Mouse (Mus musculus) ES-CJ7 (cell line): ENCODE results near the gene Atp6v0a2.
A peak's percentile ranks its signal among the peaks of the same experiment; 100 is the strongest.
"Not testable (repeated sequence)": the region's sequence is repeated elsewhere in the genome, so short reads cannot be mapped to it uniquely, and the experiment has no call there.

Experiments
- DNase-seq: peaks from one replicate; pipeline ENCODE4 v3.0.0; 2011; ENCODE audit warnings: low read depth, low spot score

The Atp6v0a2 gene

DNA sequence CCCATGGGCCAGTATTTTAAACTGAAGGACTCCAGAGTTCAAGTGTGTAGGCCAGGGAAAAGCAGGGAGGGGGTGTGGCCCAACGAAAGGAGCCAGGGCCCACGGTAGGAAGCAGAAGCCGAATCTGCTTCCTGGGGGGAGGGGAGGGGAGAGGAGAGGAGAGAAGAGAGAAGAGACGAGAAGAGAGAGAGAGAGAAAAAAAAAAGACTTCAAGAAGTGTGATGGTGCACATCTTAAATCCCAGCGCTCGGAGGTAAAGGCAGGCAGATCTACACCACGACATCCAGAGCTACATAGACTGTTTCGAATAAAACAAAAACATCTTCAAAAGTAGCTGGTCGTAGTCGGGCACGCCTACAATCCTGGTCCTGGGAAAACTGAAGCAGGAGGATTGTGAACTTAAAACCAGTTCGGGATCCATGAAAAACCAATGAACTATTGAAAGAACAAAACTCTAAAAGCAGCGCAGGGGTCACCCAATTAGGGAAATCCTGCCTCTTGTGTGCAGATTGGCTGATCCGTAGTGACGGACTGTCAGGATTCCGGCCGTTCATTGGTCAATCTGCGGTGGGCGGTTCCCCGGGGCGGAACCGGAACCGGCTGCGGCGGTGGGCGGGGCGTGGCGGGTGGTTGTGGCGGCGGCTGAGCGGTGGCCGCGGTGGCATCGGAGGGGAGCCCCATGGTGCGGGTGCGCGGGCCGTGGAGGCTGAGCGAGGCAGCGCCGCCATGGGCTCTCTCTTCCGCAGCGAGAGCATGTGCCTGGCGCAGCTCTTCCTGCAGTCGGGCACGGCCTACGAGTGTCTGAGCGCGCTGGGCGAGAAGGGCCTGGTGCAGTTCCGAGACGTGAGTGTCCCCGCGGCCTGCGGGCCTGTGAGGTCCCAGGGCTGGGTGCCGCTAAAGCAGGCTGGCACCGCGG lies at the start of gene Atp6v0a2:
TSS of gene Atp6v0a2 (plus strand) at position 129 of the 916 bp plus-strand sequence.
- DNase-seq = peak; percentile 86

DNA sequence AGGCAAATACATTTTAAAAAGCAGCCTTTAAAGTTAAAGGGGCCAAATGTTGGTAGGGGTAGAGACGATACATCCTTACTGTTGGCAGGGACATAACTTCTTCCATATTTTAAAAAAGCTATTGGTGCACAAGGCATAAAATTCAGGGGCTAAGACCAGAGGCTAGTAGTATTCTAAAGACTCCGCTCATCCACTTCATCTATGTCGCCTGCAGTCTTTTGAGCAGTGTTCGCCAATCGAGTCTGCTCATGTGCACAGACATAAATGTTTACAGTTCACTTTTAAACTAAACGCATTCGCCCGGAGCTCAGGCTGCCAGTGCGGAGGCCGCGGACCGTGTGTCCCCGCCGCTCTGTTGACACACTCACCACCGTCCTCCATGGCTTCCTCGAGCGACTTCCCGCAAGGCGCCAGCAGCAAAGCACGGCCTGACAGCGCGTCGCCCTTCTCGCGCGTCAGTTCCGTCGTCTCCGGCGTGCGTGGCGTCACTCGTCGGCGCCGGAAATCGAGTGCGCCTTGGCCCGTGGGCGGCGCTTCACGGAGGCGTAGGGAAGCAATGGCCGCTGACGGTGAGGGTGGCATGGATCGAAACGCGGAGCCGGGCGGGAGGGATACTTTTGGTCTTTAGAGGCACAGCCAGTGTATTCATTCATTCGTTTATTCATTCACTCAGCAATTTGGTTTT lies 49.6 kb upstream of the Atp6v0a2 start, which contains the start of the genes Eif2b1 and Gtf2h3:
TSS of gene Eif2b1 (minus strand) at position 499 of the 685 bp plus-strand sequence.
TSS of gene Gtf2h3 (plus strand) at position 508 of the 685 bp plus-strand sequence.
- DNase-seq = peak; percentile 92

DNA sequence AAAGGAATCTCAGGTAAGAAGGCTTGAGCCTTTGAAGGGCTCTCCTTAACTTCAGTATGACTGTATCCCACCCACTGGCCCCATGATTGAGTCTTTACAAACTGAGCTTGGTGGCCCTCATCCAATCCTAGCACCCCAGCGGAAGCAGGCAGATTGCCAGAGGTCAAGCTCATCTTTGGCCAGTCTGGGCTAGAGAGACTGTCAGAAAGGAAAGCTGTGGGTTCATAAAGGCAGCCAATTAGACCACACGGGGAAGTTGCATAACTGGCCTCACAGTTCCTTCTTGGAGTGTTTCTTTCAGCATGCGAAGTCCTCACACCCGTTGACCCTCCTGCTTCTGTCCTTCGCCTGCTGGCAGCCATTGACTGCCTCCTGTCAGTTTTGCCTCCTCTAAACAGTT lies 45.9 kb upstream of the Atp6v0a2 start:
- no peak for DNase-seq

DNA sequence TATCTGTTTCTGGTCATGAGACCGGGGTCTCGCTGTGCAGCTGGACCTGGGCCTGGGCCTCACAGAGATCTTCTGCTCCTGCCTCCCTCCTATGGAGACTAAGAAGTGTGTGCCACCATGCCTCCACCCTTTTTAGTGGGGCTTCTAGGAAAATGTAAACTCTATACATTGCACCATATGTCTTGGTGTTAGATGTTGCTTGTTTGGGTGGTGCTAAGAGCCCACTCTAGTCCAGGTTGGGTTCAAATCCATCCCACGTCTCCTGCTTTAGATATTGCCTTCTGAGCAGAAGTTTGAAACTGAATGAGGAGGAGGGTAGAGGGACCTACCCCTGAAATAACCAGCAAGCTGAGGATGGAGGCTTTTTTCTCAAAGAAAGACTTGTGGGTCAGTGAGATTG lies 35.6 kb upstream of the Atp6v0a2 start:
- no peak for DNase-seq

DNA sequence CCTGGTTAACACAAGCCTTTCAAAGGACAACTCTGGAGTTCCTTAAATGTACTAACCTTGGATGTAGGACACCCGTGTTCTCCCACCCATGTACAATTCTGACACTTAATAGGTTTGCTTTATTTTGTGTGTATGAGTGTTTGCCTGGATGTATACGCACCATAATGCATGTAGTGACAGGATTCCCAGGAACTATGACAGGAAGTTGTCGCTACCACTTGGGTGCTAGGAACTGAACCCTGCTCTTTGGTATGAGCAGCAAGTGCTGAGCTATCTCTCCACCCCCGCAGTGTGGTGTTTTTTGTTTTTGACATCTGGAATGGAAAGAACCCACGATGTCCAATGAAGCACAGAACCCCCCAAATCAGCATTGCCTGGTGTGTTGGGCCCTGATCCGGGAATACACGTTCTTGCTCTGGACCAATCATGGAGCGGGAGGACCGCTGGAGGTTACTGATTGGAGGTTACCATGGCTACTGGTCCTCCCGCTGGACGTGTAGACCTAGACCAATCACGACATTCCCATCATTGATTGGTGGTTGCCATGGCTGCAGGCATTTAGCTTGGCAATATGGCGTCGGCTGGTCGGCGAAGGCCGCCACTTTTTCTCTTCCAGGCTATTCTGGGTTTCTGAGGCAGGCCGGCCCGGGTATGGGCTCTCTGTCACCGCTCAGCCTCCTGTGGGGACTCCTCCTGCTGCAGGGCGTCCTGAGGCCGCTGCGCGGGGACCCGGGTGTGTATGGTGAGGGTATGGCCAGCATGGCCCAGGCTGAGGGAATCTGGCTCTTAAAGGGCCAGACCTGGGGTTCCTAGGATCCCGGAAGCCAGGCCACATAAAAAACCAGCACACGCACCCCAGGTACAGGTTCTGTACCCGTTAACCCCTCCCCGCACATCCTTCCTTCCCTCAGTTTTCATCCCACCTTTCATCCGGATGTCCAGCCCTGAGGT lies 29.9 kb upstream of the Atp6v0a2 start:
- peak; percentile 98 for DNase-seq

DNA sequence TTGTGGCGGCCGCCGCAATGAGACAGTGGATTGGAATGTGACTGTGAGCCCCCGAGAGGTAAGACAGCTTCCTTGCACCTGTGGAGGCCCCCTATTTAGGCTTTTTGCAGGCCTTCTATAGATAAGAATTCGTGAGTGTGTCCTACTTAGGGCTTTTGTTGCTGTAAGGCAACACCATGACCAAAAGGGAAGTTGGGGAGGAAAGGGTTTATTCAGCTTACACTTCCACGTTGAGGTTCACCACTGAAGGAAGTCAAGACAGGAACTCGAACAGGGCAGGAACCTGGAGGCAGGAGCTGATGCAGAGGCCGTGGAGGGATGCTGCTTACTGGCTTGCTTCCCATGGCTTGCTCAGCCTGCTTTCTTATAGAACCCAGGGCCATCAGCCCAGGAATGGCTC lies 28.6 kb upstream of the Atp6v0a2 start:
- not testable (repeated sequence) for DNase-seq

DNA sequence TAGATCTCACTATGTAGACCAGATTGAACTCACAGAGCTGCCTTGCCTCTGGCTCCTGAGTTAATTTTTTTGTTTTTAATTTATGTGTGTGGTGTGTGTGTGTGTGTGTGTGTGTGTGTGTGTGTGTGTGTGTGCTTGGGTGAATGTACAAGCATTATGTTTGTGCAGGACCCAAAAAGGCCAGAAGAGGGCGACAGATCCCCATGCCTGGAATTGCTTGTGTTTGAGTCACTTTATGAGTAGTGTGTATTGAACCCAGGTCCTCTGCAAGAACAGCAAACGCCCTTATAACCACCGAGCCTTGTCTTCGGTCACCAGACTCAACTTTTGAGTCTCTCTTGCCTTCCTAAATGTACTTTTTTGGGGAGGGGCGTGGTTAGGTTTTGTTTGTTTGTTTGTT lies 26.0 kb upstream of the Atp6v0a2 start:
- peak; percentile 73 for DNase-seq

DNA sequence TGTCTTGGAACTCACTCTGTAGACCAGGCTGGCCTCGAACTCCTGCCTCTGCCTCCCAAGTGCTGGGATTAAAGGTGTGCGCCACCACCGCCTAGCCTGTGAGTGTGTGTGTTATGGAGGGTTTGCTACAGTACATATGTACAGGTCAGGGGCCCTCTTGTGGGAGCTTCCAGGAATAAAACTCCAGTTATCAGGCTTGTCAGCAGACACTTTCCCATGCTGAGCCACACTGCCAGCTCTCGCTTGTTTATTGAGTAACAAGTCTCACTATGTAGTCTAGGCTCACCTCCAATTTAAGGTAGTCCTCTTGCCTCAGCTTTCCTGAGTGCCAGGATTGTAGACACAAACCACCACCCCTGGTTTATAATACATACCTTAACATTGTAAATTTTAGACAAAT lies 24.1 kb upstream of the Atp6v0a2 start:
- no peak for DNase-seq

DNA sequence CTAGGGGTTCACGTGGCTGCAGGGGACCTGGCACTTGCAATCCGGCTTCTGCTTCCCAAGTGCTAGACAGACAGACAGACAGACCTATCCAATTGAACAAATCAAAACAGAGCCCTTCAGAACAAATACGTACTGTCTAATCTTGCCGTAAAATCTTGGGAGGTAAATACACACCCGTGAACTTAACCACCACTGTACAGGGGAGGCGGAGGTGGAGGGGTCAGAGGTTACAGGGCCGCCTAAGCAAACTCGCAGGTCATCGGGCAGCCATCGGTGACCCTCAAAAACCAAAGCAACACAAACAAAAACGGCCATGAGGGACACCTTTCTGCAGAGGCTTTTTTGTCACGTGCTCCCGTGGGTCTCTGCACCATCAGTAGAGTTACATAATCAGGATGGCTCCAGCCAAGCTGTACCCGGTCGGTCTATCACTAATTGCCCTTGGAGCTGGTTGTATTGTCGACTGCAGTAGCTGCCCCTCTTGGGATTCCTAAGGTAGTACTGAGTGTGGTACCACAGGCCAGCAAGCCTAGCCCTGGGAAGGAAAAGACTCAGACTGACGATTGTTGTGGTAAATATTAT lies 23.2 kb upstream of the Atp6v0a2 start:
- DNase-seq = no peak

DNA sequence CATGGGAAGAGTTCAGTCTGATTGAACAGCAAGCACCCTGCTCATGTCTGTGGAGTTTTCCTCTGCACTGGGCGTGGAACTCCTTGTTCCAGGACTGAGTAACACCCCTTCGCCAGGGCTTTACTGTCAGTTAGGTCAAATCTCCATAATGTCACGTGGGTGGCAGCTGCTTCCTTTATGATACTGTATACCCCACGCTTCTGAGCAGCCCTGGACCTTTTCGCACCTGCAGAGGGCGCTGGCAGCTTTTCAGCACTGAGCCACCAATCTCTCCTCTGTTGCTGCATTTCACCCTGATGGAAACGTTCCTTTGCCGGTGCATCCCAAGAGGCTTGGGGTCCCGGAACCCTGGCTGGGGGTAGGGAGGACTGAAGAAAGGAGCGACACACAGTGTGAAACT lies 17.4 kb upstream of the Atp6v0a2 start:
- peak; percentile 96 for DNase-seq

DNA sequence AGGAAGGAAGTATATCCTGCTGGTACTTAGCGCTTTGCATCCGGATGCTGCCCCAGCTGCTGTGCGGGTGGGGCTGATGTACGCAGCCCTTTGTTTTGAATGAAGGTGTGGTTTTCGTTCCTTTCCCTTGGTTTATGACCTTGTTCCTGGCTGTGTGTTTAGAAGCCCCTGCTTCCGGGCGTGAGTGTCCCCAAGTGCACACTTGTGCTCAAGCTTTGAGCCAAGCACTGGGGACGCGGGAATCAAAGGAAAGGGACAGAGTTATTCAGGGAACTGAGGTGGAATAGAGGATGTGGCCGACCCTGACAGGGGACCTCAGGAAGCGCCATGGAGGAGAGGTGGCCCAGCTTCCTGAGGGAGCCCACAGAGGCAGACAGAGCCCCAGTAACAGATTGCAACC lies 13.7 kb upstream of the Atp6v0a2 start:
- DNase-seq = peak; percentile 85

DNA sequence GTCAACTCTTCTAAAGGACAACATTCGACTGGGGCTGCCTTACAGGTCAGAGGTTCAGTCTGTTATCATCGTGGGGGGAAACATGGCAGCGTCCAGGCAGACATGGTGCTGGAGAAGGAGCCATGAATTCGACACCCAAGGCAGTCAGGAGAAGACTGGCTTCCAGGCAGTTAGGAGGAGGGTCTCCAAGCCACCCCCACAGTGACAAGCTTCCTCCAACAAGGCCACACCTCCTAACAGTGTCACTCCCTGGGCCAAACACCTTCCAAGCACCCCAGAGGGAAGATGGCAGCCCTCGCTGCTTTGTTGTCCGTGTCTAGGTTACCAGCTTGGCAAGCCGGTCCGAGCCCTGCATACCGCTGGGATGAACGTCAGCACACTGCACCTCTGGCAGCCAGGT lies 9.7 kb upstream of the Atp6v0a2 start:
- peak; percentile 52 for DNase-seq

DNA sequence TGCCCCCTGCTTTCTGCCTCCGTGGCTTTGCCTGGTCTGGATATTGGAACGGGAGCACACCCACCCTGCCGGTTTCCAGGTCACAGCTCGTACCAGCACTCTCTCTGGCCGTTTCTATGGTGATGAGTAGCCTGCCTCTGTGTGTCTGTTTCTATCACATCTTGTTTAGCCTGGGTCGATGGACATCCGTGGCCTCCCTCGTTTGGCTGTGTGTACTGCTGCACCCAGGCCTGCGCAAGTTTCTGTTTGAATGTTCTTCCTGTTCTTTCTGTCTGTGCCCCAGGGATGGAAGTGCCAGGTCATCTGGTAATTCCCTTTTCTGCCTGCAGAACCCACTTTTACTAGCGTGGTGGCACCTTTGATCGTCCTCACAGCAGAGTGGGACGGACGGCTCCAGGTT lies 7.0 kb upstream of the Atp6v0a2 start:
- no peak for DNase-seq

DNA sequence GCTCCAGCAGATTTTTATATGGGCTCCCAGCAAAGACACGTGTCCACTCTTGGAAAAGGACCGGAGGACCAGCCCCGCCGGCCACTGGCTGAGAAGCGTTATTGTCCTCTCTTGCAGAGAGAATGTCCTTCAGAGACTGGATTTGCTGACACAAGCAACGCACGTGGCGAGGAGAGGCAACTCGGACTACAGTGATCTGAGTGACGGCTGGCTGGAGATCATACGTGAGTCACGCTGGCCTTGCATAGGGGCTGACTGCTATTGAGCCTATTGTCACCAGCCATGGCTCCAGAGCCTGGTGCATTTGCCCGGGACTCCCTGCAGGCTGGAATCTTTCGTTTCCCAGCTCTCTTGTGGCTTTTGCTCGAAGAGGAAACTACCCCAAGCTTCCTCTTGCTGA lies 5.5 kb upstream of the Atp6v0a2 start:
- no peak for DNase-seq

DNA sequence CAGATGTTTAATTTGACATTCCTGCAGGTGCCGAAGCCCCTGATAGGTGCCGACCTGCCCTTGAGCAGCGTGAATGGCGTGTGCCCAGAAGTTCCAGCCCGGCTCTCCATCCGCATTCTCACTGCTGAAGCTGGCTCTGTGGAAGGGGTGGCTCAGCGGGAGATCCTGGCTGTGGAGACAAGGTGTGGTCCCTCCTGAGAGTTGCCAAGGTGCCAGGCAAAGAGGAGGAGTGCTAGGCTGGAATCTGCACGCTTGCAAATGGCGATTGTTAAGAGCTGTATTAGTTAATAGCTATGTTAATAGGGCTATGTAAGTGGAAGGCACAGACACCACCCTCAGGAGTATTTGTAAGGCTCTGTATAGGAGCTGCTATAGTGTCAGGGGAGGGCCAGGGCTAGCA lies 4.1 kb upstream of the Atp6v0a2 start:
- DNase-seq = peak; percentile 62

DNA sequence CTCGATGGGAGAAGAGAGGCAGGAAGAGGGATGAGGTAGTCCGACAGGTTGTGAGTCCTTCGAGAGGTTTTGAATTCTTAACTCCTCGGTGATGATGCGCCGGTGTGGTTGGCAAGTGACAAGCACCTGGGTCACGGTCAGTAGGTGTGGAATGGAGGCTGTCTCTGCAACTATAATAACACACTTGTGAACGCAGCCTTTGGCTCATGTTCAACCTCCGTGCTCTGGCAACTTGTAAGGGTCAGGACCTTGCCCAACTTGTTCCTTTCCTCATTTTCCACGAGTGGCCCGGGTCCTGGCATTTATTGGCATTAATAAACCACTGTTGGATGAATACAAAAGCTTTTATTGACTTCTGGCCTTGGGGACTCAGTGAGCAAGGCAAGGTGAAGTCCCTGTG lies 1.3 kb downstream of the Atp6v0a2 start:
- no peak for DNase-seq

DNA sequence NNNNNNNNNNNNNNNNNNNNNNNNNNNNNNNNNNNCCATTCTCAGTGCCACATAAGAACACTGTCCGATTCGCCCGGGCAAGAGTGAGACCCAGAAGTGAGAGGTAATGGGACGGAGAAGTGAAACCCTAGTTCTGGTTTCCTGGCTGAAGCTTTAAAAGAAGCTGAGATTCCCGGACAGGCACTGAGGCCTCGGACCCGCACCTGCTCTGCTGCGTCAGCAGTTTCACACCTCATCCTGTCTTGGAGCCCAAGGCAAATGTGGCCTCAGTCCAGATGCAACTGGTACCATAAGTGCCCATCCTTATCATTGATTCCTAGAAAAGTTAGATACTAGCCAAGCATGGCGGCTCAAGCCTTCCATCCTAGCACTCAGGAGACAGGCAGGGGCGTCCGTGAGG lies 3.3 kb downstream of the Atp6v0a2 start:
- no peak for DNase-seq

DNA sequence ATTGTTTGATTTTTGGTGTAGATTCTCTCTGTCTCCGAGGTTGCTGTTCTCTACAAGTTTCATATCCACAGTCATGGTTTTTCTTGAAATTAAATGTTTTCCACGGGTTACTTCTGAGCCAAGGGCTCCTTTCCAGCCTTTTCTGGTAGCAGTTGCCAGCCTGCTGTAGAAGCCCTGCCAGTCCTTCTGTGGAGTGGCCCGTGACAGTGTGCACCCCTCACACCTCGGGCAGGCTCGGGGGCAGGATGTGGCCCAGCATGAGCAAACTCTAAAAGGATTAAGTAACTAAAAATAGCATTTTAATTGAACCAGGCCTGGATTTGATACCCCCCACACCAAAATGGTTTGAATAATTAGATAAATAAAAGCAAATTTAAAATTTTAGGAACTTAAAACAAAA lies 4.1 kb downstream of the Atp6v0a2 start:
- no peak for DNase-seq

DNA sequence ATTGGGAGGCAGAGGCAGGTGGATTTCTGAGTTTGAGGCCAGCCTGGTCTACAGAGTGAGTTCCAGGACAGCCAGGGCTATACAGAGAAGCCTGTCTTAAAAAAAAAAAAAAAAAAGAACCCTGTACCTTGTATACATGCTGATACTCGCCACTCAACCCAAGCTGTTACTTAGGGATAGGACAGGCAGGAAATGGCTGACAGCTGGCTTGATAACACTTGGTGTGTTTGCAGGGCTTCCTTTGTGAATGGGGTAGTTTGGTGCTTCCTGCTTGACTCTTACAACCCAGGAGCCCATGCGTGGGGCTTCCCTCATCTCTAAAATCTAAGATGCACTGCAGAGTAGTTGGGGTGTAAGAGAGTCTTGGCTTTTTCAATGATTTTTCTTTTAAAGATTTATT lies 5.0 kb downstream of the Atp6v0a2 start:
- DNase-seq = no peak

DNA sequence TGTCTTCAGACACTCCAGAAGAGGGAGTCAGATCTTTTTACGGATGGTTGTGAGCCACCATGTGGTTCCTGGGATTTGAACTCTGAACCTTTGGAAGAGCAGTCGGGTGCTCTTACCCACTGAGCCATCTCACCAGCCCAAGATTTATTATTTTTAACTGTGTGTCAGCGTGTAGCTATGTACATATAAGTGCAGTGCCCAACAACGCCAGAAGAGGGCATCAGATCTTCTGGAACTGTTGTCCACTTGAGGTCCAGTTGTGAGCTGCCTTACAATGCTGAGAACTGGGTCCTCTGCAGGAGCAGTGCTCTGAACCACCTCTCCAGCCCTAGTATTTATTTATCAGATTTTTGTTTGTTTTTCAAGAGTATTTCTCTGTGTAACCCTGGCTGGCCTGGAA lies 6.7 kb downstream of the Atp6v0a2 start:
- peak; percentile 49 for DNase-seq

DNA sequence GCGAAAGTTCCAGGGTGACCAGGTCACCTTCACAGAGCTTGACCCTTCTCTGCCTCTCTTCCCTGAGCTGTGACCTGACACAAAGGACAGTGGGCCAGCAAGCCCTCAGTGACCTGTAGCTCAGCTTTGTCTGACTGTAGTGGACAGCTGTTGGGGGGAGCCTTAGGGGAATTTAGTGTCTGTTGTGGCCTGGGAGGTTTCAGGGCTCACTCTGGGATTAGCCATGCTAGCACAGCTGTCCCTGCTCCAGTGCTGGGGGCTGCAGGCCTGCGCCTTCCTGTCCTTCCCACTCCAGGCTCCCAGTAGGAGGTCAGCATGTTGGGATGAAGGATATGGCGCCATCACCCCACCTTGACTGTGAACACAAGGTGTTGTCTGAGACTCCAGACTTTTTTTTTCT lies 7.8 kb downstream of the Atp6v0a2 start:
- DNase-seq = no peak
